Mouse (Mus musculus): Measurements from ENCODE around the gene Pm20d1. TPM values are rescaled to one million over a fixed set of nuclear protein-coding genes. Genes with fewer than 3 reads are reported as not detected.

Gene Pm20d1
- polyA plus RNA-seq (2012; rRNA removed) = 1.7 and 2.0 TPM in 2 replicates

GRCm38 (mm10) chr1:131797202-131797909 lies at the start of gene Pm20d1:
TSS of gene Pm20d1 (plus strand) at chr1:131797381.

GRCm38 (mm10) chr1:131827207-131827786 lies 30.1 kb downstream of the Pm20d1 start, which contains the start of gene Slc41a1:
TSS of gene Slc41a1 (plus strand) at chr1:131827493.

GRCm38 (mm10) chr1:131867093-131867945 lies 70.1 kb downstream of the Pm20d1 start, which contains the start of gene Rab29:
TSS of gene Rab29 (plus strand) at chr1:131867224.

Other genes starting within 250 kb of the Pm20d1 start
- gene Avpr1b, start 198.1 kb upstream of the Pm20d1 start, polyA plus RNA-seq (2012; rRNA removed) = not detected in 2 replicates
- gene Ctse, start 159.1 kb upstream of the Pm20d1 start, polyA plus RNA-seq (2012; rRNA removed) = 7.1 and 8.2 TPM in 2 replicates
- 0.55 and 0.57 TPM in 2 replicates for gene Rab7b, start 108.7 kb upstream of the Pm20d1 start, polyA plus RNA-seq (2012; rRNA removed)
- not detected in 2 replicates for gene Slc26a9, start 53.4 kb upstream of the Pm20d1 start, polyA plus RNA-seq (2012; rRNA removed)
- gene Slc41a1, start 30.1 kb downstream of the Pm20d1 start, polyA plus RNA-seq (2012; rRNA removed) = 1.1 and 1.2 TPM in 2 replicates
- 6.9 and 7.8 TPM in 2 replicates for gene Rab29, start 69.8 kb downstream of the Pm20d1 start, polyA plus RNA-seq (2012; rRNA removed)
- 25.4 and 31.6 TPM in 2 replicates for gene Nucks1, start 113.2 kb downstream of the Pm20d1 start, polyA plus RNA-seq (2012; rRNA removed)
- 1.8 and 2.1 TPM in 2 replicates for gene Slc45a3, start 165.6 kb downstream of the Pm20d1 start, polyA plus RNA-seq (2012; rRNA removed)
- gene Elk4, start 210.2 kb downstream of the Pm20d1 start, polyA plus RNA-seq (2012; rRNA removed) = 8.5 and 12.0 TPM in 2 replicates